Comparison of ENCODE assay signal across 10 mouse cellular contexts in the genomic region with DNA sequence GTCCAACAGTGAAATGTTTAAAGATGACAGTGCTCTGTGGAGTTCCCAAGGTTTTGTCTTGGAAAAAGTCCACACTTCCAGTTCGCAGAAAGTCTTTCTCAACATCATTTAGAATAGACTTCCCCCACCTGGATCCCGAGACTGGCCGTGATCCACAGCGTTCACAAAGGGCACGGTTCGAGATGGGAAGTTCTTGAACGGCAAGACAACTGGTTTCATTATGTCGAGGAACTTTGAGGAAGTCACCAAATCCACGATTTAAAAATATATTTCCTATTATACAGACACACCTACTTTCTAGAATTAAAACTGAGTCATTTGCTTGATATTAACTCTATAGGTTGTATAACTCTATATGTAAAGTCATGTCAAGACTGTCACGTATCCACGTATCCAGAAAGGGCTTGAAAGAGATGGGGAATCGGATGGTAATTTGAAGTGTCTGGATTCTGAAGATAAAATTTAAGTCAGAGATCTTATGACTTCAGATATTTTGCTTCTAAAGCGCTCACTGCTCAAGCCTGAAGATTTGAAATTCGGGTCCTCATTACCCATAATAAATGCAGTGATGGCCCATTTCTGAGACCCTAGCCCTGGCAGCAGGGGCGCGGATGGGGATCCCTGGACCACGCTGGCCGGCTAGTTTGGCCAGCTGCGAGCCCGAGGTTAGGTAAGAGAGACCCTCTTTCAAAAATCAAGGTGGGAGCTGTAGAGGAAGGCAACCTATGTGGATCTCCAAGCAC. TPM values are rescaled to one million over a fixed set of nuclear protein-coding genes. Genes with fewer than 3 reads are reported as not detected.
A peak's percentile ranks its signal among the peaks of the same experiment; 100 is the strongest.
DNase-seq lines count a peak whose midpoint lies in the region; ATAC-seq lines count a peak whose summit lies in the region.
"Had no signal": no experiment of that assay in that cellular context is flagged by ENCODE, and none has a peak within 500 bp of the region (broad histone marks: within the 10 kb centered on the region; RNA-seq: fewer than 3 reads in every experiment).

No protein-coding gene starts in this region.

- DNase-seq in kidney, postnatal 14 days: no peak
- peak; percentile 80 for DNase-seq in MEL-GATA-1-ER (ENCODE audit: extremely low read depth, low read depth)
- DNase-seq in hindbrain, embryonic 11.5 days (ENCODE audit: low spot score): no peak
- peak; percentile 81 for DNase-seq in midbrain, embryonic 11.5 days (ENCODE audit: low spot score, missing footprints)
- DNase-seq in layer of hippocampus, postnatal 10 days (ENCODE audit: low spot score in 2 of 2): no peak
- DNase-seq in natural killer cell, adult 2 months (ENCODE audit: low spot score in 2 of 2): no peak
- no peak for DNase-seq in layer of hippocampus, adult 9-11 months

- peak overlapping the region; percentile 50 for H3K4me3 ChIP-seq in kidney, embryonic 14.5 days (ENCODE audit: low read length)
- peak overlapping the region; percentile 37 for H3K4me3 ChIP-seq in hindbrain, embryonic 11.5 days (ENCODE audit: low read depth, low read length)
- peak overlapping the region; percentile 32 for H3K4me3 ChIP-seq in midbrain, embryonic 11.5 days (ENCODE audit: low read depth, low read length)

- peak overlapping the region; percentile 38 for H3K9ac ChIP-seq in kidney, embryonic 14.5 days (ENCODE audit: low read depth, low read length)
- H3K9ac ChIP-seq in hindbrain, embryonic 11.5 days (ENCODE audit: low read depth, low read length): no peak overlapping the region
- H3K9ac ChIP-seq in midbrain, embryonic 11.5 days (ENCODE audit: low read length): no peak overlapping the region

- H3K27me3 ChIP-seq in kidney, embryonic 14.5 days (ENCODE audit: control insufficient read depth, insufficient read depth, low read length): no peaks in the 10 kb centered on the region
- H3K27me3 ChIP-seq in hindbrain, embryonic 11.5 days (ENCODE audit: control insufficient read depth, insufficient read depth, low read length): no peaks in the 10 kb centered on the region
- H3K27me3 ChIP-seq in midbrain, embryonic 11.5 days (ENCODE audit: control insufficient read depth, insufficient read depth, low read length): no peaks in the 10 kb centered on the region; the same call in 1 of the 2 replicates
- H3K27me3 ChIP-seq: Patski had no signal

- peak overlapping the region; percentile 59 for H3K4me2 ChIP-seq in kidney, embryonic 14.5 days (replicated peaks; ENCODE audit: low read depth, low read length)
- peak overlapping the region; percentile 67 for H3K4me2 ChIP-seq in hindbrain, embryonic 11.5 days (replicated peaks; ENCODE audit: low read depth, low read length)
- peak overlapping the region; percentile 49 for H3K4me2 ChIP-seq in midbrain, embryonic 11.5 days

- no peak overlapping the region for H3K27ac ChIP-seq in kidney, embryonic 14.5 days (ENCODE audit: low read depth, low read length)
- no peak overlapping the region for H3K27ac ChIP-seq in hindbrain, embryonic 11.5 days (ENCODE audit: low read depth, low read length)
- no peak overlapping the region for H3K27ac ChIP-seq in midbrain, embryonic 11.5 days (ENCODE audit: low read depth, low read length)

- H3K36me3 ChIP-seq in kidney, embryonic 14.5 days (ENCODE audit: control insufficient read depth, insufficient read depth, low read length): no peaks in the 10 kb centered on the region
- no peaks in the 10 kb centered on the region for H3K36me3 ChIP-seq in hindbrain, embryonic 11.5 days (ENCODE audit: control insufficient read depth, insufficient read depth, low read length)
- H3K36me3 ChIP-seq in midbrain, embryonic 11.5 days (ENCODE audit: control insufficient read depth, insufficient read depth, low read length): no peaks in the 10 kb centered on the region

- no peaks in the 10 kb centered on the region for H3K9me3 ChIP-seq in kidney, embryonic 14.5 days (ENCODE audit: control insufficient read depth, low read length)
- H3K9me3 ChIP-seq in hindbrain, embryonic 11.5 days (ENCODE audit: control insufficient read depth, low read length): no peaks in the 10 kb centered on the region
- no peaks in the 10 kb centered on the region for H3K9me3 ChIP-seq in midbrain, embryonic 11.5 days (ENCODE audit: control insufficient read depth, low read length)

- no peak for ATAC-seq in kidney, embryonic 14.5 days (ENCODE audit: low FRiP score, low TSS enrichment)
- ATAC-seq in hindbrain, embryonic 11.5 days (ENCODE audit: low FRiP score): no peak
- ATAC-seq in midbrain, embryonic 11.5 days (ENCODE audit: low FRiP score): no peak

- WGBS in kidney, embryonic 14.5 days: 61% methylated on average over 20 of the region's 20 CpGs
- 56% methylated on average over 20 of the region's 20 CpGs for WGBS in hindbrain, embryonic 11.5 days
- 57% methylated on average over 20 of the region's 20 CpGs for WGBS in midbrain, embryonic 11.5 days

- peaks cover 3% of the 10 kb centered on the region; the same call in 1 of the 2 replicates for H3K4me1 ChIP-seq in kidney, embryonic 14.5 days (ENCODE audit: control insufficient read depth, insufficient read depth, low read length)
- peaks cover 3% of the 10 kb centered on the region; the same call in 1 of the 2 replicates for H3K4me1 ChIP-seq in hindbrain, embryonic 11.5 days (replicated peaks; ENCODE audit: control insufficient read depth, insufficient read depth, low read length)
- peaks cover 4% of the 10 kb centered on the region; the same call in 1 of the 2 replicates for H3K4me1 ChIP-seq in midbrain, embryonic 11.5 days (ENCODE audit: control insufficient read depth, insufficient read depth, low read length)

RNA-seq across cellular contexts. Expression of a gene that starts 0.8 kb away (rescaled TPM):
- polyA plus RNA-seq in kidney, embryonic 14.5 days (2014; fragmentation: Nextera tagmentation; extraction: Ambion mirVana): 47.2 and 61.6 TPM in 2 replicates
- 60.7 and 68.4 TPM in 2 replicates for polyA plus RNA-seq in hindbrain, embryonic 11.5 days (2014; fragmentation: Nextera tagmentation; extraction: Ambion mirVana)
- polyA plus RNA-seq in midbrain, embryonic 11.5 days (2014; fragmentation: Nextera tagmentation; extraction: Ambion mirVana): 60.4 and 68.1 TPM in 2 replicates
- 10 to 100 TPM; 33.3 to 33.9 TPM for total RNA-seq in layer of hippocampus, postnatal 10 days (2021)

RNA-seq across cellular contexts. Expression of a gene that starts 0.9 kb away (rescaled TPM):
- 0.19 and 0.39 TPM in 2 replicates for polyA plus RNA-seq in kidney, embryonic 14.5 days (2014; fragmentation: Nextera tagmentation; extraction: Ambion mirVana)
- polyA plus RNA-seq in hindbrain, embryonic 11.5 days (2014; fragmentation: Nextera tagmentation; extraction: Ambion mirVana): 0.38 and 0.39 TPM in 2 replicates
- polyA plus RNA-seq in midbrain, embryonic 11.5 days (2014; fragmentation: Nextera tagmentation; extraction: Ambion mirVana): 0.34 and 0.77 TPM in 2 replicates
- 1 to 10 TPM; 1.1 to 1.6 TPM for total RNA-seq in layer of hippocampus, postnatal 10 days (2021)

RNA-seq across cellular contexts. Expression of a gene that starts 31.9 kb away (rescaled TPM):
- polyA plus RNA-seq in kidney, embryonic 14.5 days (2014; fragmentation: Nextera tagmentation; extraction: Ambion mirVana): 0.83 TPM in 1 of 2 replicates, not detected in the other
- 0.32 and 0.67 TPM in 2 replicates for polyA plus RNA-seq in hindbrain, embryonic 11.5 days (2014; fragmentation: Nextera tagmentation; extraction: Ambion mirVana)
- polyA plus RNA-seq in midbrain, embryonic 11.5 days (2014; fragmentation: Nextera tagmentation; extraction: Ambion mirVana): 0.77 and 0.82 TPM in 2 replicates
- total RNA-seq in layer of hippocampus, postnatal 10 days (2021): 1 to 10 TPM; 2.1 to 2.4 TPM
- polyA plus RNA-seq: Patski had no signal

RNA-seq across cellular contexts. Expression of a gene that starts 41.2 kb away (rescaled TPM):
- 7.2 and 7.8 TPM in 2 replicates for polyA plus RNA-seq in kidney, embryonic 14.5 days (2014; fragmentation: Nextera tagmentation; extraction: Ambion mirVana)
- polyA plus RNA-seq in hindbrain, embryonic 11.5 days (2014; fragmentation: Nextera tagmentation; extraction: Ambion mirVana): 7.9 and 8.6 TPM in 2 replicates
- 6.3 and 8.0 TPM in 2 replicates for polyA plus RNA-seq in midbrain, embryonic 11.5 days (2014; fragmentation: Nextera tagmentation; extraction: Ambion mirVana)
- under 1 TPM in 1 of 2 experiments, not detected in 1; 0.51 TPM for total RNA-seq in layer of hippocampus, postnatal 10 days (2021)
- total RNA-seq: left cerebral cortex, postnatal 4 days had no signal

RNA-seq across cellular contexts. Expression of a gene that starts 44.3 kb away (rescaled TPM):
- not detected in 2 replicates for polyA plus RNA-seq in kidney, embryonic 14.5 days (2014; fragmentation: Nextera tagmentation; extraction: Ambion mirVana)
- polyA plus RNA-seq in hindbrain, embryonic 11.5 days (2014; fragmentation: Nextera tagmentation; extraction: Ambion mirVana): not detected in 2 replicates
- not detected in 2 replicates for polyA plus RNA-seq in midbrain, embryonic 11.5 days (2014; fragmentation: Nextera tagmentation; extraction: Ambion mirVana)
- under 1 TPM in 1 of 2 experiments, not detected in 1; 0.50 TPM for total RNA-seq in layer of hippocampus, postnatal 10 days (2021)

Comparison
In these comparisons a context has a peak if more than half of its experiments do, and no peak if none do; other contexts are left out.
1. DNase-seq: peak in MEL-GATA-1-ER (single experiment) and midbrain, embryonic 11.5 days (single experiment); none in kidney, postnatal 14 days (single experiment), hindbrain, embryonic 11.5 days (single experiment), layer of hippocampus, postnatal 10 days (0 of 2), natural killer cell, adult 2 months (0 of 2) and layer of hippocampus, adult 9-11 months (single experiment).
2. Peak in every context shown above with its lines, with median percentiles within 50 percentile points of each other: H3K4me2 ChIP-seq and H3K4me3 ChIP-seq.